In the genomic region with DNA sequence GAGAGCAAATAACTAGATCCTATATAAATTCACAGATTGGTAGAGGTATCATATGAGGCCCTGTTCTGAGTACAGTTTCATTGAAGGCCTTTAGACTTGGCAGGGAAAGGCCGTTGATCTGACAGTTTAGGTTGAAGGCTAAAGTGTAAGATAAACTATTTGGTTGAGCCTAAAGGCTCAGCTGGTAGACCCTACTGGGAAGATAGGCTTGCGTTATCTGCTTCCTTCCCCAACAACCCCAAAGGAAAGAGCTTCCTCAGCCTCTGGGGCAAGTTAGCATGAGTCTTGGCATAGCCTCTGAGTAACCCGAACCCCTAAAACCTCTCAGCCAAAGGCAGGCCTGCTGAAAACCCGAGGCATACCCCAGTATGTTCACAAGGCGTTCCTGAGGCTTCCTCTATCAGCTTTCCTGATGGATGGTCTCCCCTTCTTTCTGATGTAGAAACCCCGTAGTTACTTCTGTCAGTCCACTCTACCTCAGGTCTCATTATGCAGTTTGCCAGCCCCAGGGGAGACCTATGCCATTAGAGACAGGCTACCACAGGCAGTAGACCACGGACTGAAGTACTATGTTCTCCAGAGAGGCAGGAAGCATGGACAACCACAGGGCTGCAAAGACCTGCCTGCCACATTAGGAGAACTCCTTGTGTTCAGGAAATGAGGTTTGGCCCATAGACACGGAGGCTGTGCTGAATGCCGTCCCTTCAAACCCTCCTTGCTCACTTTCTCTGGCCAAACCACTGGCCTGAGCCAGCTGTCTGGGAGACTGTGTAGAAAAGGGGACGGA, we compare ENCODE assay signal across 19 mouse cellular contexts. TPM values are rescaled to one million over a fixed set of nuclear protein-coding genes. Genes with fewer than 3 reads are reported as not detected.
DNase-seq lines count a peak whose midpoint lies in the region; ATAC-seq and TF ChIP-seq lines count a peak whose summit lies in the region.
"Had no signal": no experiment of that assay in that cellular context is flagged by ENCODE, and none has a peak within 500 bp of the region (broad histone marks: within the 10 kb centered on the region; RNA-seq: fewer than 3 reads in every experiment).

No protein-coding gene starts in this region.

- DNase-seq in heart, adult 11 months, result peak; percentile 85
- DNase-seq in heart, postnatal 10 days, result no peak
- peak; percentile 6 for DNase-seq in embryonic facial prominence, embryonic 10.5 days (ENCODE audit: low spot score)
- DNase-seq: cerebellum, adult 11-12 months; gastrocnemius, postnatal 14 days; kidney, postnatal 14 days; layer of hippocampus, postnatal 36 days; left cerebral cortex, postnatal 4 days; liver, postnatal 0 days; thymus, postnatal 25 days had no signal

- H3K9me3 ChIP-seq in megakaryocyte, embryonic 14.5 days, result no peaks in the 10 kb centered on the region
- no peaks in the 10 kb centered on the region for H3K9me3 ChIP-seq in embryonic facial prominence, embryonic 10.5 days
- no peaks in the 10 kb centered on the region for H3K9me3 ChIP-seq in intestine, embryonic 15.5 days

- 72% methylated on average over 10 of the region's 10 CpGs for WGBS in embryonic facial prominence, embryonic 10.5 days
- 71% methylated on average over 10 of the region's 10 CpGs for WGBS in intestine, embryonic 15.5 days

- no peak for ATAC-seq in megakaryocyte, adult 5-6 weeks (ENCODE audit: poor library complexity, severe bottlenecking)
- no peak for ATAC-seq in intestine, embryonic 15.5 days
- ATAC-seq in megakaryocyte-erythroid progenitor cell, adult 5-6 weeks (replicated peaks; ENCODE audit: low FRiP score, low TSS enrichment, poor library complexity, severe bottlenecking), result no peak
- ATAC-seq: forebrain, embryonic 14.5 days; intestine, embryonic 16.5 days; liver, postnatal 0 days had no signal

- peaks cover 39% of the 10 kb centered on the region for H3K79me2 ChIP-seq in myocyte (ENCODE audit: control insufficient read depth, insufficient read depth)

- no peak overlapping the region for H3ac ChIP-seq in myocyte (ENCODE audit: control insufficient read depth, insufficient read length)

- H3K4me2 ChIP-seq in myocyte (ENCODE audit: low read depth), result peak overlapping the region; percentile 94
- no peak overlapping the region; the same call in 1 of the 2 replicates for H3K4me2 ChIP-seq in intestine, embryonic 15.5 days (replicated peaks)

- no peak overlapping the region for H3K27ac ChIP-seq in embryonic facial prominence, embryonic 10.5 days (replicated peaks)
- H3K27ac ChIP-seq in intestine, embryonic 15.5 days, result no peak overlapping the region
- H3K27ac ChIP-seq: macrophage had no signal

- peaks cover 53% of the 10 kb centered on the region for H3K4me1 ChIP-seq in megakaryocyte, embryonic 14.5 days
- H3K4me1 ChIP-seq in embryonic facial prominence, embryonic 10.5 days, result peaks cover 61% of the 10 kb centered on the region
- H3K4me1 ChIP-seq in intestine, embryonic 15.5 days (replicated peaks), result peaks cover 27% of the 10 kb centered on the region

- TF ChIP-seq POLR2A in myocyte (IDR thresholded peaks at IDR 0.05; ENCODE audit: insufficient read length, low read depth), result peak; percentile 13

- peak overlapping the region; percentile 21 for H3K4me3 ChIP-seq in megakaryocyte, embryonic 14.5 days (replicated peaks)
- H3K4me3 ChIP-seq in embryonic facial prominence, embryonic 10.5 days, result no peak overlapping the region
- H3K4me3 ChIP-seq in myocyte, result no peak overlapping the region
- no peak overlapping the region for H3K4me3 ChIP-seq in intestine, embryonic 15.5 days (replicated peaks)

- peaks cover 58% of the 10 kb centered on the region for H3K27me3 ChIP-seq in megakaryocyte, embryonic 14.5 days (replicated peaks)
- peaks cover 35% of the 10 kb centered on the region for H3K27me3 ChIP-seq in embryonic facial prominence, embryonic 10.5 days (replicated peaks; ENCODE audit: low read depth, poor library complexity, severe bottlenecking)
- no peaks in the 10 kb centered on the region for H3K27me3 ChIP-seq in myocyte (ENCODE audit: control insufficient read depth, insufficient read depth, insufficient read length)
- no peaks in the 10 kb centered on the region; the same call in 1 of the 2 replicates for H3K27me3 ChIP-seq in intestine, embryonic 15.5 days (replicated peaks)

- no peaks in the 10 kb centered on the region for H3K36me3 ChIP-seq in megakaryocyte, embryonic 14.5 days (replicated peaks; ENCODE audit: low read length)
- peaks cover 28% of the 10 kb centered on the region for H3K36me3 ChIP-seq in embryonic facial prominence, embryonic 10.5 days (replicated peaks)
- peaks cover 27% of the 10 kb centered on the region for H3K36me3 ChIP-seq in myocyte (ENCODE audit: control insufficient read depth, insufficient read depth)
- H3K36me3 ChIP-seq in intestine, embryonic 15.5 days, result no peaks in the 10 kb centered on the region

- H3K9ac ChIP-seq in intestine, embryonic 15.5 days, result no peak overlapping the region
- H3K9ac ChIP-seq: liver, postnatal 0 days had no signal

- intact Hi-C loops in heart, postnatal 10 days (cut with DNase I), result no loop called here

TF ChIP-seq in myocyte, 11 proteins besides CTCF, POLR2A, EP300 and RAD21:
- TF ChIP-seq TCF12 (IDR thresholded peaks at IDR 0.05; ENCODE audit: insufficient read depth, poor library complexity, severe bottlenecking) (no peak), POLR2AphosphoS2 (IDR thresholded peaks at IDR 0.05; ENCODE audit: insufficient read length, low read depth) (peak; percentile 56)

RNA-seq across cellular contexts. Expression of a gene that starts 6.1 kb away (rescaled TPM):
- 100 to 1,000 TPM; 152 to 192 TPM for total RNA-seq in heart, postnatal 10 days (2021)
- polyA plus RNA-seq in megakaryocyte, embryonic 14.5 days (2012; ENCODE audit: insufficient read depth, low replicate concordance), result 0.04 TPM in 1 of 2 replicates, not detected in the other
- total RNA-seq in megakaryocyte, adult 5-6 weeks (2015), result 2.7 and 2.9 TPM in 2 replicates
- total RNA-seq in megakaryocyte, adult 5-6 weeks (2017), result 1.2 and 1.6 TPM in 2 replicates
- 75.4 and 87.4 TPM in 2 replicates for polyA plus RNA-seq in embryonic facial prominence, embryonic 10.5 days (2016; fragmentation: Nextera tagmentation; extraction: Ambion mirVana)
- polyA plus RNA-seq in myocyte (2012; fragmentation: generic; extraction: Trizol), result 691 TPM
- 46.2 and 50.7 TPM in 2 replicates for polyA plus RNA-seq in intestine, embryonic 15.5 days (2015; fragmentation: Nextera tagmentation; extraction: Ambion mirVana)
- total RNA-seq in megakaryocyte-erythroid progenitor cell, adult 5-6 weeks (2014; fragmentation: Nextera tagmentation), result not detected in 2 replicates
- total RNA-seq in megakaryocyte-erythroid progenitor cell, adult 5-6 weeks (2017), result 0.53 TPM in 1 of 2 replicates, not detected in the other

RNA-seq across cellular contexts. Expression of a gene that starts 44.3 kb away (rescaled TPM):
- total RNA-seq in heart, postnatal 10 days (2021), result 1 to 10 TPM in 1 of 2 experiments, under 1 TPM in 1; 0.86 to 2.1 TPM
- not detected in 2 replicates for polyA plus RNA-seq in megakaryocyte, embryonic 14.5 days (2012; ENCODE audit: insufficient read depth, low replicate concordance)
- not detected in 2 replicates for total RNA-seq in megakaryocyte, adult 5-6 weeks (2015)
- total RNA-seq in megakaryocyte, adult 5-6 weeks (2017), result not detected in 2 replicates
- 474 and 479 TPM in 2 replicates for polyA plus RNA-seq in embryonic facial prominence, embryonic 10.5 days (2016; fragmentation: Nextera tagmentation; extraction: Ambion mirVana)
- 83.7 TPM for polyA plus RNA-seq in myocyte (2012; fragmentation: generic; extraction: Trizol)
- 147 and 148 TPM in 2 replicates for polyA plus RNA-seq in intestine, embryonic 15.5 days (2015; fragmentation: Nextera tagmentation; extraction: Ambion mirVana)
- total RNA-seq in megakaryocyte-erythroid progenitor cell, adult 5-6 weeks (2014; fragmentation: Nextera tagmentation), result not detected in 2 replicates
- total RNA-seq in megakaryocyte-erythroid progenitor cell, adult 5-6 weeks (2017), result not detected in 2 replicates
- total RNA-seq: heart, postnatal 25 days had no signal
- polyA plus RNA-seq: macrophage had no signal

Comparison
In these comparisons a context has a peak if more than half of its experiments do, and no peak if none do; other contexts are left out.
1. DNase-seq: peak in heart, adult 11 months (single experiment) and embryonic facial prominence, embryonic 10.5 days (single experiment); none in heart, postnatal 10 days (0 of 2).
2. RNA of a gene that starts 6.1 kb away (polyA plus RNA-seq): 691 TPM in myocyte (single experiment), 75.4 to 87.4 TPM in embryonic facial prominence, embryonic 10.5 days and 46.2 to 50.7 TPM in intestine, embryonic 15.5 days; 0.04 TPM in megakaryocyte, embryonic 14.5 days; every median in the first group is over 10 times any median in the second.
3. RNA of a gene that starts 44.3 kb away (polyA plus RNA-seq): 474 to 479 TPM in embryonic facial prominence, embryonic 10.5 days, 147 to 148 TPM in intestine, embryonic 15.5 days and 83.7 TPM in myocyte (single experiment); not detected in megakaryocyte, embryonic 14.5 days; every median in the first group is over 10 times any median in the second.